Comparison of ENCODE assay signal across 12 mouse cellular contexts in genomic region chr4:53089641-53090040, GRCm38 (mm10).
"Had no signal": no experiment of that assay in that cellular context is flagged by ENCODE, and none has a peak within 500 bp of the region (broad histone marks: within the 10 kb centered on the region; RNA-seq: fewer than 3 reads in every experiment).

No protein-coding gene starts in this region.

- H3K9me3 ChIP-seq: limb, embryonic 13.5 days; liver, embryonic 15.5 days; lung, embryonic 15.5 days; midbrain, embryonic 12.5 days; neural tube, embryonic 13.5 days had no signal

- H3K27me3 ChIP-seq: limb, embryonic 13.5 days; liver, embryonic 15.5 days; lung, embryonic 15.5 days; midbrain, embryonic 12.5 days; neural tube, embryonic 13.5 days had no signal

- H3K4me3 ChIP-seq: layer of hippocampus, adult 2 months; limb, embryonic 13.5 days; liver, embryonic 15.5 days; lung, embryonic 15.5 days; midbrain, embryonic 12.5 days; neural tube, embryonic 13.5 days had no signal

- ATAC-seq: midbrain, embryonic 16.5 days had no signal

- H3K4me1 ChIP-seq: limb, embryonic 13.5 days; liver, embryonic 15.5 days; lung, embryonic 15.5 days; midbrain, embryonic 12.5 days; neural tube, embryonic 13.5 days had no signal

- H3K27ac ChIP-seq: kidney, postnatal 0 days; layer of hippocampus, adult 2 months; limb, embryonic 13.5 days; liver, embryonic 15.5 days; lung, embryonic 15.5 days; midbrain, embryonic 12.5 days; neural tube, embryonic 13.5 days had no signal

- DNase-seq: left cerebral cortex, postnatal 4 days; right cerebral cortex, postnatal 14 days; thymus, postnatal 36 days had no signal

- H3K4me2 ChIP-seq: limb, embryonic 13.5 days; liver, embryonic 11.5 days; liver, embryonic 15.5 days; lung, embryonic 15.5 days; midbrain, embryonic 12.5 days; neural tube, embryonic 13.5 days had no signal

- H3K9ac ChIP-seq: limb, embryonic 13.5 days; liver, embryonic 15.5 days; lung, embryonic 15.5 days; midbrain, embryonic 12.5 days; neural tube, embryonic 13.5 days had no signal
